Mouse (Mus musculus): Measurements from ENCODE around the gene Cdc34. TPM values are rescaled to one million over a fixed set of nuclear protein-coding genes. Genes with fewer than 3 reads are reported as not detected.

Gene Cdc34
- total RNA-seq, 2 experiments from 2014 or later = 73.1 to 79.8 TPM

DNA sequence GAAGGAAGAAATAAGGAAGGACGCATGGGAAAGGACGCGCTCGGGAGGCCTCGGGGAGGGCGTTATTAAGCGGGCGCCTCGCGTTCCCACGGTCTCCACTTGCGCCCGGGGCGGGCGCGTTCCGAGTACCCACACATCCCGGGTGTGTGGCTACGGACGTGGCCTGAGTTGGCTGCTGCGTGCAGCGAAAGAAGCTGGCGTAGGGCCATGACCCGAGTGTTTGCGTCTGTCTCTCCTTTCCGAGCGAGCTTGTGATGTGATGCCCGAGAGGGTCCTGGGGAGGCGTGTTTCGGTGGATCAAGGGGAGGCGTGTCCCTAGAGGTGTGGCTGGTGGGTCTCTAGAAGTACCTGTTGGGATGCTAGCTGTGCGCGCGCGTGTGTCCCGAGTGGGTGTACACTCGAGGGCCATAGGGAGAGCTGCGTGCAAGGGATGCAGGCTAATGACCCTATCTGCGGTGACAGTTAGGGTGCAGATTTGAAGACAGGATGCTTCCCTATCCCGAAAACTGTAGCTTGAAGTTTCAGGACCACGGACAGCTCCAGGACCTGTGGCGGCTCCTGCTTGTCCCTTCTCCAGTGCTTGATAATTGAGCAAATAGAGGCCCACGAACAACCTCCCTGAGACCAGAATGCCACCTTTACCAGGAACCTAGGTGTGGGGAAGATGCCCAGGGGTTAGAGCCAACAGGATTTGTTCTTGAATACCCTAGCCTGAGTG, 35.8 kb downstream of the Cdc34 start:
- peak overlapping the region; percentile 85 for H3K27ac ChIP-seq

DNA sequence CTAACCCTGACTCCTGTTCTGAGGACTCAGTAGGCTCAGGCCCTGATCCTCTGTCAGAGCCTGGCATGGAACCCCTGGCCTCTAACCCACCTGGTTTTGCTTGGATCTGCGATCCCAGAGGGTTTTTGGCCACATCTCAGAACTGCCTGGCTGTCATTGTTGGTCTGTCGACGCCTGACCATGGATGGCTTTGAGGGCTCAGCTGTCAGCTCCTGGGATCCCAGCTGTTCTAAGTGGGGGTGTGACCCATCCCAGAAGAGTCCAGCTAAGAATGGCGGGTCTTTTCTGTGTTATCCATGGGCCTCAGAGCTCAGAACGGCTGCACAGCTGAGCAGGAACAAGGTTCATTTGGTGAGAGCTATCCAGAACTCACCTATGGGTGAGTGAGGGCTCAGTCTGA, 39.1 kb downstream of the Cdc34 start:
- no peak for DNase-seq (ENCODE audit: low spot score in 2 of 2)
- no peak overlapping the region for H3K4me3 ChIP-seq
- TF ChIP-seq CTCF (conservative IDR thresholded peaks at IDR 0.05) = no peak
- no peak overlapping the region for H3K27ac ChIP-seq

More for the DNA sequence above, 35.8 kb downstream of the Cdc34 start:
- peak overlapping the region; percentile 78 for H3K4me3 ChIP-seq
- no peak for DNase-seq (ENCODE audit: low spot score in 2 of 2)
- TF ChIP-seq CTCF (conservative IDR thresholded peaks at IDR 0.05) = no peak

DNA sequence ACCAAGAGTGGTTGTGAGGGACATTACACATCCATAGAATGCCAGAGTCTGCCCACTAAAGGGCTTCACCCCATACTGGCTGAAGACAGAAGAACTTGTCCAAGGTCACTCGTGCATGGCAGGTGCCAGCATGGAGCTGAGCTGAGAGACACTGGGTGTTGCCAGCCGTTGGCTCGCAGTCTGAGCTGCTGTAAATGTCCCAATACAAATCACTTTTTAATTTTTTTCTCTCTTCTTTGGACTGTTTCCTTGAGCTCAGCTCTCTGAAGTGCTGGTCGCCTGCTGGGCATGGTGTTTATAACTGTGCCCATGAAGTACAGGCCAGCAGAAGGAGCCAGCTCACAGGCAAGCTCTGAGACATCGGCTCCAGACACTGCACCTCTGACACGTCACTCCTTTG, 41.1 kb downstream of the Cdc34 start:
- Histone ChIP-seq H3K4me3 (no peak overlapping the region), H3K27ac (peak overlapping the region; percentile 46; the same call in 1 of the 2 replicates)
- DNase-seq (ENCODE audit: low spot score in 2 of 2) = no peak
- no peak for TF ChIP-seq CTCF (conservative IDR thresholded peaks at IDR 0.05)

DNA sequence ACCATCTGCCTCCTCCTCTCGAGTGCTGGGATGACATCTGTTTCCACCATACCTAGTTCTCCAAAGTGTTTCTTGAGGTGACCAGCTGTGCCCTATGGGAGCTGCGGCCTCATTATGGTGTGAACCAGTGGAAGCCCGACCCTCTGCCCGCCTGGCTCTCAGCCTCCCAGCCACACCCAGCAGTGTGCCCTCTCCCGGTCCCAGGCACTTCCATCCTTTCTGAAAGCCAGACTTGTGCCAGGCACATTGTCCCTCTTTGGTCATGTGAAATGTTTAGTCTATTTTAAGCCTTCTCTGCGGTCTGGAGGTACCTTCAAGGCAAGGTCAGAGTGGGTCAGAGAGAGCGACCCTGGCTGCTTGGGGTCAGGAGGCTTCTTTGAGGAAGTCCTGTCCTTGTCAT, 41.7 kb downstream of the Cdc34 start:
- no peak for TF ChIP-seq CTCF (conservative IDR thresholded peaks at IDR 0.05)
- Histone ChIP-seq H3K27ac (peak overlapping the region; percentile 46; the same call in 1 of the 2 replicates), H3K4me3 (no peak overlapping the region)
- DNase-seq (ENCODE audit: low spot score in 2 of 2) = no peak

DNA sequence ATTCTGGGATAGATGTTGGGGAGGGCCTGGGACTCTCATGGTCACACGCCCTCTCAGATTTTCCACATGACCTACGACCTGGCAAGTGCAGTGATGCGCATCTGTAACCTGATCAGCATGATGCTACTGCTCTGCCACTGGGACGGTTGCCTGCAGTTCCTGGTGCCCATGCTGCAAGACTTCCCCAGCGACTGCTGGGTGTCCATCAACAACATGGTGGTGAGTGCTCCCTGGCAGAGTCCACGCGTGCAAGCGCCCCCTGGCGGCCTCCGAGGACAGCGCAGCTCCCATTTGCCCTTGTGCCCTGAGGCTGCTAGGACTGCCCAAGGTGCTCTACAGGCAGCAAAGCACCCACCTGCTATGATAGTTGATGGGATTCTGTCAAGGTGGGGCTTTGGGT, 44.1 kb downstream of the Cdc34 start:
- DNase-seq (ENCODE audit: low spot score in 2 of 2) = no peak
- Histone ChIP-seq H3K4me3 (no peak overlapping the region), H3K27ac (no peak overlapping the region)
- TF ChIP-seq CTCF (conservative IDR thresholded peaks at IDR 0.05) = peak; percentile 78

DNA sequence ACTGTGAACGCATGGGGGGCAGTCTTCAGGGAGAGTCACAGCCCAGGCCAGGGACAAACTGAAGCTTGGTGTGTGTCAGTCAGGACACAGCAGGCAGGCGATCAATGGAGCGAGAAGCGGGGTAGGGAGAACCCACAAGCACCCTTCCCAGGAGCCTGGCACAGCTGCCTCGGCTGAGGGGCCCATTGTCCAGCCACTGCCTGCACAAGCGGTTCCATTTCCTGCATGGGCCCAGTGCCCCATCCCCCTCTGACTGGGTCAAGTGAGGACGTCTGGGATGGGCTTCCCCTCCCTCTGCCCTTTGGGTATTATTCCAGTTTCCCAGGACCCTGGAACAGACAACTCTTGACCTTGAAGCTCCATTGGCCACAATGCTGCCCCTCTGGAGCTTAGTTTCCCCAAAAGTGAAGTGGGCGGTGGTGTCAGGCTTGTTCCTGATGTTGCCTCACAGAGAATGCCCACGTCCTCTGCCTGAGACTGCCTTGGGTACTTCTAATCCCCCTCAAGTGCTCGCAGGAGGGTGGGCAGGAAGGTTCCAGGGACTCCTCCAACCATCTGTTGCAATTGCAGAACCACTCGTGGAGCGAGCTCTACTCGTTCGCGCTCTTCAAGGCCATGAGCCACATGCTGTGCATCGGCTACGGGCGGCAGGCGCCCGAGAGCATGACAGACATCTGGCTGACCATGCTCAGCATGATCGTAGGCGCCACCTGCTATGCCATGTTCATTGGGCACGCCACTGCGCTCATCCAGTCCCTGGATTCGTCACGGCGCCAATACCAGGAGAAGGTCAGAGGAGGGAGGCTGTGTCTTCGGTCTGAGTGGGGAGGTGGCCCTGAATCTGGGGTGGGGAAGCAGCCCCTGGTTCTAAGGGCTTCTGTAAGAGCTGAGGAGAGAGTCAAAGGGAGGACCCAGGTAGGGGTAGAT, 46.6 kb downstream of the Cdc34 start:
- DNase-seq (ENCODE audit: low spot score in 2 of 2) = no peak
- no peak overlapping the region for H3K4me3 ChIP-seq
- peak overlapping the region; percentile 72 for H3K27ac ChIP-seq
- TF ChIP-seq CTCF (conservative IDR thresholded peaks at IDR 0.05) = no peak

DNA sequence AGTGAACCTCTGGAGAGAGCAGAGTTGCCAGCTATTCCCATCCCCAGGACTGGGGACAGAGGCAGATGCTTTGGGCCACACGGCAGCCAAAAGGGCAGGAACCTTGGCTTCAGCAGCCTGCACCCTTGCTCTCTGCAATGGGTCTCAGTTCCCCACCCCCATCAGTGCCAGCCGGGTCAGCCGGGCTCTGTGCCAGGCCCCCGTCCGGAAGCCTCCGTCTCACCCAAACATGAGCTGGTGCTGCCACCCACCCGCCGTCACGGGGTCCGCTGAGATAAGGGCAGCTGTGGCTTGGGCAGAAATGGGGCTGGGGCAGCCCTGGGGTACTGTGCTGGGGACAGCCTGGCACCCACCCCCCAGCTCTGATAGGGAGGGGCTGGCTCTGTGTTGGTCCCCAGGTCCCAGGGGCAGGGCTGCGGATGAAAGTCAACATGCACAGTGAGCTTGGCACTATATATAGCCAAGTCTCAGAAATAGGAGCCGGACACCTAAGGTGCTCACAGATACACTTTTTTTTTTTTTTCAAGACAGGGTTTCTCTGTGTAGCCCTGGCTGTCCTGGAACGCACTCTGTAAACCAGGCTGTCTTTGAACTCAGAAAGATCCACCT, 47.5 kb downstream of the Cdc34 start:
- DNase-seq (ENCODE audit: low spot score in 2 of 2) = no peak
- Histone ChIP-seq H3K4me3 (no peak overlapping the region), H3K27ac (peak overlapping the region; percentile 72)
- TF ChIP-seq CTCF (conservative IDR thresholded peaks at IDR 0.05) = no peak

DNA sequence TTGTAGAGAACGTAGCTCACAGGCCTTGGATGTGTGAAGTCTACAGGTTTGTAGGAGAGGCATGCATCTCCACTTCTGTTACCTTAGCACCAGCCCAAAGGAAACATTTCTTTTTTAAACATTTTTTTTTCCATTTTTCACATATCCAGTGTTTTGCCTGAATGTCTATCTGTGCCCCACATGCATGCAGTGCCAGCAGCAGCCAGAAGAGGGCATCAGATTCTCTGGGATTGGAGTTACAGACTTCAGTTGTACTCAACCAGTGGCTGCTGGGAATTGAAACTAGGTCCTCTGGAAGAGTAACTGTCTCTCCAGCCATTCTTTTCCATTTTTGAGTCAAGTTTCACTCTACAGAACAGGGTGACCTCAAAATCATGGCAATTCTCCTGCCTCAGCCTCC, 50.5 kb downstream of the Cdc34 start:
- peak; percentile 83 for TF ChIP-seq CTCF (conservative IDR thresholded peaks at IDR 0.05)
- Histone ChIP-seq H3K27ac (no peak overlapping the region), H3K4me3 (no peak overlapping the region)
- peak in 1 of 2 experiments; percentile 58 for DNase-seq (ENCODE audit: low spot score in 2 of 2)

DNA sequence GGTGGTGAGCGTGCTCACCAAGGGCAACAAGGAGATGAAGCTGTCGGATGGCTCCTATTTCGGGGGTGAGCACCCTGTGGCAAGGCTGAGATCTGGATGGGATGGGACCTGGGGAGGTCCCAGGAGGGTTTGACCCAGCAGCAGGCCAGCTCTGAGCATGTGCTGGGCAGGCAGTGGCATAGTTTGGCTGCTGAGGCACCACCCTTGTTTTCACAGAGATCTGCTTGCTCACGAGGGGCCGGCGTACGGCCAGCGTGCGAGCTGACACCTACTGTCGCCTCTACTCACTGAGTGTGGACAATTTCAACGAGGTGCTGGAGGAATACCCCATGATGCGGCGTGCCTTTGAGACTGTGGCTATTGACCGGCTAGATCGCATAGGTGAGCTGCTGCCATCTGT, 51.9 kb downstream of the Cdc34 start:
- no peak for DNase-seq (ENCODE audit: low spot score in 2 of 2)
- TF ChIP-seq CTCF (conservative IDR thresholded peaks at IDR 0.05) = no peak
- no peak overlapping the region for H3K4me3 ChIP-seq
- no peak overlapping the region for H3K27ac ChIP-seq

DNA sequence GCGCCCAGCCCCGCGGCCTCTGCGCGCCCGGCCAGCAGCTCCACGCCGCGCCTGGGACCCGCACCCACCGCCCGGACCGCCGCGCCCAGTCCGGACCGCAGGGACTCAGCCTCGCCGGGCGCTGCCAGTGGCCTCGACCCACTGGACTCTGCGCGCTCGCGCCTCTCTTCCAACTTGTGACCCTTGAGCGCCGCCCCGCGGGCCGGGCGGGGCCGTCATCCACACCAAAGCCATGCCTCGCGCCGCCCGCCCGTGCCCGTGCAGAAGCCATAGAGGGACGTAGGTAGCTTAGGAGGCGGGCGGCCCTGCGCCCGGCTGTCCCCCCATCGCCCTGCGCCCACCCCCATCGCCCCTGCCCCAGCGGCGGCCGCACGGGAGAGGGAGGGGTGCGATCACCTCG, 53.4 kb downstream of the Cdc34 start:
- no peak for TF ChIP-seq CTCF (conservative IDR thresholded peaks at IDR 0.05)
- Histone ChIP-seq H3K4me3 (no peak overlapping the region), H3K27ac (no peak overlapping the region)
- no peak for DNase-seq (ENCODE audit: low spot score in 2 of 2)

DNA sequence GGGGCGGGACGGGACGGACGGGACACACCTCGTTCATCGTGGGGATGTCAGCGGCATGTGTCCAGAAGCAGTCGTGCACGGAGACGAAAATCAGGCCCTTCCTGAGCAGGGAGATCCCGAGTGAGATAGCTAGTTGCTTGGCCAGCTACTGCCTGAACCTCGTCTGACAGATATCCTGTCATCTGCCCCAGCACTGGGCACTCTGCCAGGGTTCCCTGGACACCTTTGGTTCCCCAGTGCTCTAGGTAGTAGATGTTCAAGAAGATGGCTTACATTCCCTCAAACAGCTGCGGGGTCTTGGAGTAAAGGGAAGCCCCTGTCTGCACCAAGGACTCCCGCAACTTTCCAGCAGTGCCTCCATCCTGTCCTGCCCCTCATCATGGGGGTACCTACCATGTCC, 54.7 kb downstream of the Cdc34 start:
- no peak overlapping the region for H3K27ac ChIP-seq

More for the DNA sequence above, 54.7 kb downstream of the Cdc34 start:
- TF ChIP-seq CTCF (conservative IDR thresholded peaks at IDR 0.05) = no peak
- H3K4me3 ChIP-seq = no peak overlapping the region
- DNase-seq (ENCODE audit: low spot score in 2 of 2) = no peak

Other genes starting within 250 kb of the Cdc34 start
- not detected for gene Vmn2r83, start 213.5 kb upstream of the Cdc34 start, total RNA-seq (2021)
- 1 to 10 TPM; 4.2 to 4.9 TPM for gene Plpp2, start 148.4 kb upstream of the Cdc34 start, total RNA-seq (2021)
- 10 to 100 TPM; 60.1 to 61.6 TPM for gene Mier2, start 127.0 kb upstream of the Cdc34 start, total RNA-seq (2021)
- 1 to 10 TPM in 1 of 2 experiments, not detected in 1; 1.2 TPM for gene Theg, start 94.9 kb upstream of the Cdc34 start, total RNA-seq (2021)
- gene C2cd4c, start 68.2 kb upstream of the Cdc34 start, total RNA-seq (2021) = 10 to 100 TPM; 15.5 to 16.6 TPM
- 10 to 100 TPM; 44.7 to 49.4 TPM for gene Shc2, start 44.3 kb upstream of the Cdc34 start, total RNA-seq (2021)
- gene Odf3l2, start 36.5 kb upstream of the Cdc34 start, total RNA-seq (2021) = under 1 TPM; 0.29 to 0.38 TPM
- not detected for gene Madcam1, start 17.6 kb upstream of the Cdc34 start, total RNA-seq (2021)
- 10 to 100 TPM; 67.8 to 73.5 TPM for gene Tpgs1, start 12.8 kb upstream of the Cdc34 start, total RNA-seq (2021)
- 1 to 10 TPM; 3.3 to 4.0 TPM for gene Gzmm, start 6.8 kb downstream of the Cdc34 start, total RNA-seq (2021)
- 100 to 1,000 TPM; 538 TPM for gene Bsg, start 22.3 kb downstream of the Cdc34 start, total RNA-seq (2021)
- gene Hcn2, start 34.4 kb downstream of the Cdc34 start, total RNA-seq (2021) = 100 to 1,000 TPM; 118 TPM
- 10 to 100 TPM; 44.5 to 50.6 TPM for gene Polrmt, start 64.4 kb downstream of the Cdc34 start, total RNA-seq (2021)
- 1 to 10 TPM; 1.9 to 2.8 TPM for gene Fgf22, start 72.9 kb downstream of the Cdc34 start, total RNA-seq (2021)
- 10 to 100 TPM; 85.0 to 88.3 TPM for gene Rnf126, start 84.8 kb downstream of the Cdc34 start, total RNA-seq (2021)
- gene Fstl3, start 95.1 kb downstream of the Cdc34 start, total RNA-seq (2021) = 1 to 10 TPM; 2.5 to 2.7 TPM
- under 1 TPM; 0.26 to 0.37 TPM for gene Prss57, start 108.8 kb downstream of the Cdc34 start, total RNA-seq (2021)
- gene Palm, start 111.4 kb downstream of the Cdc34 start, total RNA-seq (2021) = 100 to 1,000 TPM; 275 to 277 TPM
- 1 to 10 TPM in 1 of 2 experiments, under 1 TPM in 1; 0.54 to 1.1 TPM for gene Misp, start 138.8 kb downstream of the Cdc34 start, total RNA-seq (2021)
- 10 to 100 TPM; 56.9 to 58.7 TPM for gene Ptbp1, start 172.2 kb downstream of the Cdc34 start, total RNA-seq (2021)
- 1 to 10 TPM; 1.5 to 2.6 TPM for gene Prtn3, start 192.3 kb downstream of the Cdc34 start, total RNA-seq (2021)
- gene Plppr3, start 192.4 kb downstream of the Cdc34 start, total RNA-seq (2021) = 10 to 100 TPM; 33.7 to 37.1 TPM
- not detected for gene Elane, start 204.1 kb downstream of the Cdc34 start, total RNA-seq (2021)
- gene Cfd, start 208.7 kb downstream of the Cdc34 start, total RNA-seq (2021) = not detected
- gene Med16, start 226.7 kb downstream of the Cdc34 start, total RNA-seq (2021) = 10 to 100 TPM; 57.7 to 59.3 TPM
- not detected for gene Gm26602, start 228.7 kb downstream of the Cdc34 start, total RNA-seq (2021)
- gene Kiss1r, start 234.8 kb downstream of the Cdc34 start, total RNA-seq (2021) = 1 to 10 TPM; 5.6 to 7.1 TPM
- 100 to 1,000 TPM; 365 to 385 TPM for gene R3hdm4, start 239.0 kb downstream of the Cdc34 start, total RNA-seq (2021)
- gene Arid3a, start 244.8 kb downstream of the Cdc34 start, total RNA-seq (2021) = 1 to 10 TPM; 7.5 to 8.5 TPM

All from layer of hippocampus, adult 2 months (tissue).